Mouse (Mus musculus): ENCODE results near the gene Ap2s1. TPM values are rescaled to one million over a fixed set of nuclear protein-coding genes. Genes with fewer than 3 reads are reported as not detected.

The Ap2s1 gene
- polyA plus RNA-seq, 1 experiment from 2014 or later = 270 TPM

Other genes starting within 250 kb of the Ap2s1 start
- gene Arhgap35, start 123.4 kb upstream of the Ap2s1 start, polyA plus RNA-seq (2014; fragmentation: Nextera tagmentation; extraction: Ambion mirVana) = 12.6 and 26.6 TPM in 2 replicates
- gene Ceacam15, start 62.7 kb upstream of the Ap2s1 start, polyA plus RNA-seq (2014; fragmentation: Nextera tagmentation; extraction: Ambion mirVana) = not detected in 2 replicates
- not detected in 2 replicates for gene Ceacam9, start 16.5 kb upstream of the Ap2s1 start, polyA plus RNA-seq (2014; fragmentation: Nextera tagmentation; extraction: Ambion mirVana)
- 30.2 and 36.1 TPM in 2 replicates for gene Slc1a5, start 42.9 kb downstream of the Ap2s1 start, polyA plus RNA-seq (2014; fragmentation: Nextera tagmentation; extraction: Ambion mirVana)
- gene Strn4, start 77.5 kb downstream of the Ap2s1 start, polyA plus RNA-seq (2014; fragmentation: Nextera tagmentation; extraction: Ambion mirVana) = 75.5 and 111 TPM in 2 replicates
- gene Fkrp, start 78.3 kb downstream of the Ap2s1 start, polyA plus RNA-seq (2014; fragmentation: Nextera tagmentation; extraction: Ambion mirVana) = 23.6 and 31.1 TPM in 2 replicates
- 10.9 and 15.7 TPM in 2 replicates for gene Prkd2, start 104.5 kb downstream of the Ap2s1 start, polyA plus RNA-seq (2014; fragmentation: Nextera tagmentation; extraction: Ambion mirVana)
- 5.1 and 6.4 TPM in 2 replicates for gene Dact3, start 136.9 kb downstream of the Ap2s1 start, polyA plus RNA-seq (2014; fragmentation: Nextera tagmentation; extraction: Ambion mirVana)
- 7.5 TPM in 2 replicates for gene Gng8, start 153.4 kb downstream of the Ap2s1 start, polyA plus RNA-seq (2014; fragmentation: Nextera tagmentation; extraction: Ambion mirVana)
- 0.67 and 1.4 TPM in 2 replicates for gene Ptgir, start 168.1 kb downstream of the Ap2s1 start, polyA plus RNA-seq (2014; fragmentation: Nextera tagmentation; extraction: Ambion mirVana)
- 156 and 198 TPM in 2 replicates for gene Calm3, start 185.7 kb downstream of the Ap2s1 start, polyA plus RNA-seq (2014; fragmentation: Nextera tagmentation; extraction: Ambion mirVana)
- 2.5 and 5.5 TPM in 2 replicates for gene Pnmal2, start 206.3 kb downstream of the Ap2s1 start, polyA plus RNA-seq (2014; fragmentation: Nextera tagmentation; extraction: Ambion mirVana)
- 0.51 and 0.74 TPM in 2 replicates for gene Pnmal1, start 221.3 kb downstream of the Ap2s1 start, polyA plus RNA-seq (2014; fragmentation: Nextera tagmentation; extraction: Ambion mirVana)
- gene Gm42372, start 244.7 kb downstream of the Ap2s1 start, polyA plus RNA-seq (2014; fragmentation: Nextera tagmentation; extraction: Ambion mirVana) = 0.29 and 0.47 TPM in 2 replicates